ENCODE assay signal across 51 mouse cellular contexts in the genomic region with DNA sequence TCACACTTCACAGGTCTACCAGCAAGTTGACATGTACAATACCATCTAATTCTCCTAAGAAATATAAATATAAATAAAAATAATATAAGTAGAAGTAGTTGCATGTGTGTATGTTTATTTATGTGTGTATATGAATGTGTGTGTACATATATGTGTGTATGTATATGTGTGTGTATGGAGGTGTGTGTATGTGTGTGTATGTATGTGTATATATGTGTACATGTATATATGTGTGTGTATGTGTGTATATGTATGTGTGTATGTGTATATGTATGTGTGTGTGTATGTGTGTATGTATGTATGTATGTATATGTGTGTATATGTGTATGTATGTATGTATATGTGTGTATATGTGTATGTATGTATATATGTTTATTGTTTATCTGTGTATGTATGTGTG. TPM values are rescaled to one million over a fixed set of nuclear protein-coding genes. Genes with fewer than 3 reads are reported as not detected.
"Had no signal": no experiment of that assay in that cellular context is flagged by ENCODE, and none has a peak within 500 bp of the region (broad histone marks: within the 10 kb centered on the region; RNA-seq: fewer than 3 reads in every experiment).

No protein-coding gene starts in this region.

- H3K9ac ChIP-seq: heart, embryonic 12.5 days; heart, embryonic 13.5 days; heart, embryonic 15.5 days; hindbrain, embryonic 12.5 days; hindbrain, embryonic 13.5 days; hindbrain, embryonic 14.5 days; hindbrain, embryonic 15.5 days; intestine, embryonic 15.5 days; kidney, embryonic 15.5 days had no signal

- DNase-seq: heart, postnatal 10 days; heart, postnatal 14 days; heart, postnatal 36 days; heart, postnatal 4 days; kidney, adult 11 months; kidney, adult 18-20 months; kidney, adult 2 months; kidney, adult 8-10 months; kidney, adult 9 months; kidney, postnatal 10 days; kidney, postnatal 14 days; kidney, postnatal 25 days; kidney, postnatal 36 days; kidney, postnatal 4 days; layer of hippocampus, adult 9-11 months; layer of hippocampus, postnatal 36 days had no signal

- H3K4me3 ChIP-seq: heart, embryonic 10.5 days; heart, embryonic 12.5 days; heart, embryonic 13.5 days; heart, embryonic 15.5 days; hindbrain, embryonic 10.5 days; hindbrain, embryonic 12.5 days; hindbrain, embryonic 13.5 days; hindbrain, embryonic 15.5 days; intestine, embryonic 15.5 days; kidney, embryonic 15.5 days; layer of hippocampus, adult 2 months had no signal

- H3K27ac ChIP-seq: heart, embryonic 10.5 days; heart, embryonic 13.5 days; heart, embryonic 15.5 days; hindbrain, embryonic 10.5 days; hindbrain, embryonic 12.5 days; hindbrain, embryonic 13.5 days; hindbrain, embryonic 14.5 days; hindbrain, embryonic 15.5 days; hindbrain, postnatal 0 days; intestine, embryonic 15.5 days; kidney, embryonic 15.5 days; kidney, postnatal 0 days; layer of hippocampus, adult 2 months had no signal

- H3K9me3 ChIP-seq: heart, embryonic 10.5 days; heart, embryonic 12.5 days; heart, embryonic 13.5 days; heart, embryonic 15.5 days; hindbrain, embryonic 10.5 days; hindbrain, embryonic 12.5 days; hindbrain, embryonic 13.5 days; hindbrain, embryonic 15.5 days; intestine, embryonic 15.5 days; kidney, embryonic 15.5 days had no signal

- H3K27me3 ChIP-seq: heart, embryonic 12.5 days; heart, embryonic 13.5 days; heart, embryonic 15.5 days; hindbrain, embryonic 12.5 days; hindbrain, embryonic 13.5 days; hindbrain, embryonic 15.5 days; intestine, embryonic 15.5 days; kidney, embryonic 15.5 days had no signal

- H3K4me2 ChIP-seq: heart, embryonic 11.5 days; heart, embryonic 12.5 days; heart, embryonic 13.5 days; heart, embryonic 15.5 days; hindbrain, embryonic 12.5 days; hindbrain, embryonic 13.5 days; hindbrain, embryonic 14.5 days; hindbrain, embryonic 15.5 days; intestine, embryonic 15.5 days; kidney, embryonic 15.5 days had no signal

- ATAC-seq: hindbrain, embryonic 16.5 days; hindbrain, postnatal 0 days; inflammation-experienced regulatory T-cells, adult 6 months; intestine, embryonic 15.5 days; intestine, embryonic 16.5 days; intestine, postnatal 0 days had no signal

- H3K36me3 ChIP-seq: heart, embryonic 10.5 days; heart, embryonic 12.5 days; heart, embryonic 13.5 days; heart, embryonic 15.5 days; hindbrain, embryonic 10.5 days; hindbrain, embryonic 12.5 days; hindbrain, embryonic 13.5 days; hindbrain, embryonic 15.5 days; intestine, embryonic 15.5 days; kidney, embryonic 15.5 days had no signal

- H3K4me1 ChIP-seq: heart, embryonic 10.5 days; heart, embryonic 12.5 days; heart, embryonic 13.5 days; heart, embryonic 15.5 days; hindbrain, embryonic 10.5 days; hindbrain, embryonic 12.5 days; hindbrain, embryonic 13.5 days; hindbrain, embryonic 15.5 days; intestine, embryonic 15.5 days; kidney, embryonic 15.5 days had no signal

RNA-seq across cellular contexts. Expression of a gene that starts 8.8 kb away (rescaled TPM):
- total RNA-seq: heart, postnatal 10 days; heart, postnatal 14 days; heart, postnatal 25 days; heart, postnatal 36 days; heart, postnatal 4 days; hematopoietic stem cell, adult 5-6 weeks; hindbrain, postnatal 0 days; layer of hippocampus, adult 18-20 months; layer of hippocampus, adult 2 months; layer of hippocampus, adult 8-10 months; layer of hippocampus, postnatal 10 days; layer of hippocampus, postnatal 14 days; layer of hippocampus, postnatal 25 days; layer of hippocampus, postnatal 36 days; left cerebral cortex, adult 18-20 months had no signal
- polyA plus RNA-seq: heart, embryonic 10.5 days; heart, embryonic 11.5 days; heart, embryonic 12.5 days; heart, embryonic 13.5 days; heart, embryonic 14.5 days; heart, embryonic 15.5 days; heart, embryonic 16.5 days; heart, postnatal 0 days; hindbrain, embryonic 10.5 days; hindbrain, embryonic 11.5 days; hindbrain, embryonic 12.5 days; hindbrain, embryonic 13.5 days; hindbrain, embryonic 14.5 days; hindbrain, embryonic 15.5 days; hindbrain, embryonic 16.5 days; hindbrain, postnatal 0 days; inflammation-experienced regulatory T-cells, adult 6 months; intestine, embryonic 14.5 days; intestine, embryonic 15.5 days; intestine, embryonic 16.5 days; intestine, postnatal 0 days; kidney, adult 2 months; kidney, embryonic 14.5 days; kidney, embryonic 15.5 days; kidney, embryonic 16.5 days; kidney, postnatal 0 days; large intestine, adult 2 months had no signal

RNA-seq across cellular contexts. Expression of a gene that starts 12.1 kb away (rescaled TPM):
- total RNA-seq: heart, postnatal 10 days; heart, postnatal 14 days; heart, postnatal 25 days; heart, postnatal 36 days; heart, postnatal 4 days; hematopoietic stem cell, adult 5-6 weeks; hindbrain, postnatal 0 days; layer of hippocampus, adult 18-20 months; layer of hippocampus, adult 2 months; layer of hippocampus, adult 8-10 months; layer of hippocampus, postnatal 10 days; layer of hippocampus, postnatal 14 days; layer of hippocampus, postnatal 25 days; layer of hippocampus, postnatal 36 days; left cerebral cortex, adult 18-20 months had no signal
- polyA plus RNA-seq: heart, embryonic 10.5 days; heart, embryonic 11.5 days; heart, embryonic 12.5 days; heart, embryonic 13.5 days; heart, embryonic 14.5 days; heart, embryonic 15.5 days; heart, embryonic 16.5 days; heart, postnatal 0 days; hindbrain, embryonic 10.5 days; hindbrain, embryonic 11.5 days; hindbrain, embryonic 12.5 days; hindbrain, embryonic 13.5 days; hindbrain, embryonic 14.5 days; hindbrain, embryonic 15.5 days; hindbrain, embryonic 16.5 days; hindbrain, postnatal 0 days; inflammation-experienced regulatory T-cells, adult 6 months; intestine, embryonic 14.5 days; intestine, embryonic 15.5 days; intestine, embryonic 16.5 days; intestine, postnatal 0 days; kidney, adult 2 months; kidney, embryonic 14.5 days; kidney, embryonic 15.5 days; kidney, embryonic 16.5 days; kidney, postnatal 0 days; large intestine, adult 2 months had no signal

RNA-seq across cellular contexts. Expression of a gene that starts 34.9 kb away (rescaled TPM):
- total RNA-seq: heart, postnatal 10 days; heart, postnatal 14 days; heart, postnatal 25 days; heart, postnatal 36 days; heart, postnatal 4 days; hematopoietic stem cell, adult 5-6 weeks; hindbrain, postnatal 0 days; layer of hippocampus, adult 18-20 months; layer of hippocampus, adult 2 months; layer of hippocampus, adult 8-10 months; layer of hippocampus, postnatal 10 days; layer of hippocampus, postnatal 14 days; layer of hippocampus, postnatal 25 days; layer of hippocampus, postnatal 36 days; left cerebral cortex, adult 18-20 months had no signal
- polyA plus RNA-seq: heart, embryonic 10.5 days; heart, embryonic 11.5 days; heart, embryonic 12.5 days; heart, embryonic 13.5 days; heart, embryonic 14.5 days; heart, embryonic 15.5 days; heart, embryonic 16.5 days; heart, postnatal 0 days; hindbrain, embryonic 10.5 days; hindbrain, embryonic 11.5 days; hindbrain, embryonic 12.5 days; hindbrain, embryonic 13.5 days; hindbrain, embryonic 14.5 days; hindbrain, embryonic 15.5 days; hindbrain, embryonic 16.5 days; hindbrain, postnatal 0 days; inflammation-experienced regulatory T-cells, adult 6 months; intestine, embryonic 14.5 days; intestine, embryonic 15.5 days; intestine, embryonic 16.5 days; intestine, postnatal 0 days; kidney, adult 2 months; kidney, embryonic 14.5 days; kidney, embryonic 15.5 days; kidney, embryonic 16.5 days; kidney, postnatal 0 days; large intestine, adult 2 months had no signal

RNA-seq across cellular contexts. Expression of a gene that starts 42.1 kb away (rescaled TPM):
- total RNA-seq: heart, postnatal 10 days; heart, postnatal 14 days; heart, postnatal 25 days; heart, postnatal 36 days; heart, postnatal 4 days; hematopoietic stem cell, adult 5-6 weeks; hindbrain, postnatal 0 days; layer of hippocampus, adult 18-20 months; layer of hippocampus, adult 2 months; layer of hippocampus, adult 8-10 months; layer of hippocampus, postnatal 10 days; layer of hippocampus, postnatal 14 days; layer of hippocampus, postnatal 25 days; layer of hippocampus, postnatal 36 days; left cerebral cortex, adult 18-20 months had no signal
- polyA plus RNA-seq: heart, embryonic 10.5 days; heart, embryonic 11.5 days; heart, embryonic 12.5 days; heart, embryonic 13.5 days; heart, embryonic 14.5 days; heart, embryonic 15.5 days; heart, postnatal 0 days; hindbrain, embryonic 10.5 days; hindbrain, embryonic 11.5 days; hindbrain, embryonic 12.5 days; hindbrain, embryonic 13.5 days; hindbrain, embryonic 14.5 days; hindbrain, embryonic 15.5 days; hindbrain, embryonic 16.5 days; hindbrain, postnatal 0 days; inflammation-experienced regulatory T-cells, adult 6 months; intestine, embryonic 14.5 days; intestine, embryonic 15.5 days; intestine, embryonic 16.5 days; intestine, postnatal 0 days; kidney, adult 2 months; kidney, embryonic 14.5 days; kidney, embryonic 15.5 days; kidney, embryonic 16.5 days; kidney, postnatal 0 days; large intestine, adult 2 months had no signal

RNA-seq across cellular contexts. Expression of a gene that starts 45.1 kb away (rescaled TPM):
- total RNA-seq: heart, postnatal 10 days; heart, postnatal 14 days; heart, postnatal 25 days; heart, postnatal 36 days; heart, postnatal 4 days; hematopoietic stem cell, adult 5-6 weeks; hindbrain, postnatal 0 days; layer of hippocampus, adult 18-20 months; layer of hippocampus, adult 2 months; layer of hippocampus, adult 8-10 months; layer of hippocampus, postnatal 10 days; layer of hippocampus, postnatal 14 days; layer of hippocampus, postnatal 25 days; layer of hippocampus, postnatal 36 days; left cerebral cortex, adult 18-20 months had no signal
- polyA plus RNA-seq: heart, embryonic 10.5 days; heart, embryonic 11.5 days; heart, embryonic 12.5 days; heart, embryonic 13.5 days; heart, embryonic 14.5 days; heart, embryonic 15.5 days; heart, embryonic 16.5 days; heart, postnatal 0 days; hindbrain, embryonic 10.5 days; hindbrain, embryonic 11.5 days; hindbrain, embryonic 12.5 days; hindbrain, embryonic 13.5 days; hindbrain, embryonic 14.5 days; hindbrain, embryonic 15.5 days; hindbrain, embryonic 16.5 days; hindbrain, postnatal 0 days; inflammation-experienced regulatory T-cells, adult 6 months; intestine, embryonic 14.5 days; intestine, embryonic 15.5 days; intestine, embryonic 16.5 days; intestine, postnatal 0 days; kidney, adult 2 months; kidney, embryonic 14.5 days; kidney, embryonic 15.5 days; kidney, embryonic 16.5 days; kidney, postnatal 0 days; large intestine, adult 2 months had no signal
